Mouse (Mus musculus) kidney, embryonic 14.5 days (tissue): ENCODE measurements around the gene Lcn2. TPM values are rescaled to one million over a fixed set of nuclear protein-coding genes. Genes with fewer than 3 reads are reported as not detected.

Source experiments
- ATAC-seq: fragments of 200-750 bp; cut with Nextera tagmentation; 2 replicates; pipeline ENCODE4 v1.8.0; 2017; ENCODE audit warnings: moderate number of reproducible peaks, mild to moderate bottlenecking, moderate TSS enrichment, moderate library complexity; ENCODE audit not compliant: low FRiP score, low TSS enrichment
- H3K27ac ChIP-seq: fragments of 300-500 bp; sonication (generic); 2 replicates; pipeline ENCODE4 v1.5.1; 2014; ENCODE audit warnings: low read depth, mild to moderate bottlenecking, low read length, moderate library complexity, mixed read lengths
- H3K27me3 ChIP-seq: fragments of 300-500 bp; sonication (generic); 2 replicates; pipeline ENCODE4 v1.6.1; 2014; ENCODE audit warnings: mild to moderate bottlenecking, low read length; ENCODE audit not compliant: control insufficient read depth, insufficient read depth
- H3K36me3 ChIP-seq: fragments of 300-500 bp; sonication (generic); 2 replicates; pipeline ENCODE4 v1.6.1; 2014; ENCODE audit warnings: low read length, mixed read lengths; ENCODE audit not compliant: control insufficient read depth, insufficient read depth
- H3K4me1 ChIP-seq: fragments of 300-500 bp; sonication (generic); 2 replicates; pipeline ENCODE4 v1.6.1; 2014; ENCODE audit warnings: low read length, mixed read lengths; ENCODE audit not compliant: control insufficient read depth, insufficient read depth
- H3K4me2 ChIP-seq: fragments of 300-500 bp; sonication (generic); replicated peaks from 2 replicates; pipeline ENCODE4 v1.6.1; 2014; ENCODE audit warnings: low read depth, mild to moderate bottlenecking, low read length
- H3K4me3 ChIP-seq: fragments of 300-500 bp; sonication (generic); 2 replicates; pipeline ENCODE4 v1.5.1; 2014; ENCODE audit warnings: mild to moderate bottlenecking, low read length
- H3K9ac ChIP-seq: fragments of 300-500 bp; sonication (generic); 2 replicates; pipeline ENCODE4 v1.6.1; 2014; ENCODE audit warnings: low read depth, mild to moderate bottlenecking, low read length, moderate library complexity
- H3K9me3 ChIP-seq: fragments of 300-500 bp; sonication (generic); 2 replicates; pipeline ENCODE4 v1.6.1; 2016; ENCODE audit warnings: low read length; ENCODE audit not compliant: control insufficient read depth
- WGBS: fragments of 180-500 bp; shearing (Covaris S2); extraction: QIAGEN DNeasy Blood & Tissue Kit; methylation state at CpG from one replicate; pipeline ENCODE4 v1.1.7; 2014; 5-methylcytosine and 5-hydroxymethylcytosine counted together
- polyA plus RNA-seq: library from polyadenylated mRNA; unstranded; fragments of >200 nt; fragmentation: Nextera tagmentation; extraction: Ambion mirVana; gene quantifications from 2 replicates; pipeline ENCODE4 v1.2.1, GENCODE M21; 2014

Lcn2 gene
- polyA plus RNA-seq, 1 experiment from 2014 or later: 1.6 TPM

DNA sequence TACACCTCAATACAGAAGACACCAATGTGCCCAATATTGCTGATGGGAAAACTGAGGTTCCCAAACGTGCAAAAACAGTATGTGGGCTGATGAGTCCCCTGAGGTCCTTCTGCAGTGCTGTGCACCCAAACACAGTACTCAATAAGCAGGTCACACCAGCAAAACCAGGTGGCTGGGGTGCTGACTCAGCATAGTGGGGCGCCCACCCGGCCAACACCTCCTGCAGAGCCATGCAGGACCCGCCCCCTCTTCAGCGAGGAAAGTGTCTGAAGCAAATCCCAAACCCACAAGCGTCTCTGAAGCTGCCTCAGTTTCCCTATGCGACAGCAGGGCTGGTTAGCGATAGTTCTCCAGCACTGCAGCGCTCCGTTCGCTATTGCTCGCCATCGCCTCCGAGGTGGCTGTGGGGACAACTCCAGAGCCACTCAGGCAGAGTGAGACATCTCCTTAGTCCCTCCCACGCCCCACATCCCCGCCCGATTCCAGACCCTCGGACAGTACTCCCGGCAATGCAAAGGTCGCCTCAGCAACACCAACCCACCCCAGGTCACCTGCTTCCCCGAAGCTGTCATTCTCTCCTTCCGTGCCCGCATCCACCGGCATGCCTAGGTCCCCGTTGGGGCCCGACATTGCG, 6.8 kb downstream of the Lcn2 start:
- Histone ChIP-seq H3K9me3 (no peaks in the 10 kb centered on the region), H3K9ac (peak overlapping the region; percentile 55), H3K27ac (no peak overlapping the region), H3K27me3 (0 out of 2 replicates have a peak, but pooled peaks cover 4% of the 10 kb centered on the region), H3K4me1 (peaks cover 5% of the 10 kb centered on the region; the same call in 1 of the 2 replicates), H3K36me3 (peaks cover 30% of the 10 kb centered on the region), H3K4me2 (peak overlapping the region; percentile 97), H3K4me3 (peak overlapping the region; percentile 68)
- ATAC-seq: peak; percentile 72
- under 1% methylated on average over 27 of the region's 27 CpGs for WGBS

DNA sequence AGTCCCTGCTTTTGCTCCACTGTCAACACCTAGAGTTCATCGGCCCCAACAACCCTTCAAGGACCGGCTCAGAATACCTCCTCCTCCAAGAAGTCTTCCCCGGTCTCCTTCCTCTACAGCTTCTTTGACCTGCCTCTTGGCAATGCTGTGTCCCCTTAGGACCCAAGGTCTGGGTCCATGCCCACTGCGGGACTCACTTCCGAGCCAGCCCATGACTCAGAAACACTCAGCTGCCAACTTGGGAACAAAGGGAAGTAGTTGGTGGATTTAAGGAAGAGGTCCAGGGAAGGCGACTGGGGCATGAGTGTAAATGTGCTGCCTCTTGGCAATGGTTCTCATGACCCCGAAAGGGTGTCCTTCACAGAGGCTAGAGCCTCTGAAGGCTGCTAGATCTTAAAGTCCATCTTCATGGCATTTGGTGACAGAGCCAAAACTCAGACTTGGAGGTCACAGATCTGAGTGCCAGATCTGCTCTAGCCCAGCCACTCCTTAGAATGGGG, 8.0 kb downstream of the Lcn2 start:
- Histone ChIP-seq H3K36me3 (peaks cover 42% of the 10 kb centered on the region), H3K4me1 (peaks cover 5% of the 10 kb centered on the region; the same call in 1 of the 2 replicates), H3K4me2 (no peak overlapping the region), H3K27me3 (0 out of 2 replicates have a peak, but pooled peaks cover 4% of the 10 kb centered on the region), H3K9me3 (no peaks in the 10 kb centered on the region), H3K9ac (no peak overlapping the region), H3K4me3 (no peak overlapping the region), H3K27ac (no peak overlapping the region)
- WGBS: 88% methylated on average over 7 of the region's 7 CpGs
- no peak for ATAC-seq

DNA sequence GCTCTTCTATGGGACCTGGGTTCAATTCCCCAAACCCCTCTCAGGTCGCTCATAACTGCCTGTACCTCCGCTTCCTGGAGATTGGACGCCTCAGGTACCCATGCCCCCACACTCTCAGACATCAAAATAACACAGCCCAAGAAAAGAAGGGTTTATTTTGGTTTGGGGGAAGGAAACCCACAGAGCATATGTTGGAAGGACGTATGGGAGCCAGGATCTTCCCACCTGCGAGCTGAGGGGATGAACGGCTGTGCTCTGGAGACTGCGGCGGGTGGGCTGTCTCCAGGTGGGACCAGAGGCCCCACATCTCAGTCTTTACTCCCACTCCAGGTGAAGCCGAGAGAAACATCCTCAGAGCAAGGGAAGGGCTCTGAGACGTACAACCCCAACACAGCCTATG, 11.1 kb downstream of the Lcn2 start:
- Histone ChIP-seq H3K9ac (no peak overlapping the region), H3K4me2 (no peak overlapping the region), H3K4me1 (peaks cover 5% of the 10 kb centered on the region; the same call in 1 of the 2 replicates), H3K27ac (no peak overlapping the region), H3K36me3 (peaks cover 62% of the 10 kb centered on the region), H3K9me3 (no peaks in the 10 kb centered on the region), H3K4me3 (no peak overlapping the region), H3K27me3 (no peaks in the 10 kb centered on the region)
- ATAC-seq: no peak
- 95% methylated on average over 10 of the region's 10 CpGs for WGBS

DNA sequence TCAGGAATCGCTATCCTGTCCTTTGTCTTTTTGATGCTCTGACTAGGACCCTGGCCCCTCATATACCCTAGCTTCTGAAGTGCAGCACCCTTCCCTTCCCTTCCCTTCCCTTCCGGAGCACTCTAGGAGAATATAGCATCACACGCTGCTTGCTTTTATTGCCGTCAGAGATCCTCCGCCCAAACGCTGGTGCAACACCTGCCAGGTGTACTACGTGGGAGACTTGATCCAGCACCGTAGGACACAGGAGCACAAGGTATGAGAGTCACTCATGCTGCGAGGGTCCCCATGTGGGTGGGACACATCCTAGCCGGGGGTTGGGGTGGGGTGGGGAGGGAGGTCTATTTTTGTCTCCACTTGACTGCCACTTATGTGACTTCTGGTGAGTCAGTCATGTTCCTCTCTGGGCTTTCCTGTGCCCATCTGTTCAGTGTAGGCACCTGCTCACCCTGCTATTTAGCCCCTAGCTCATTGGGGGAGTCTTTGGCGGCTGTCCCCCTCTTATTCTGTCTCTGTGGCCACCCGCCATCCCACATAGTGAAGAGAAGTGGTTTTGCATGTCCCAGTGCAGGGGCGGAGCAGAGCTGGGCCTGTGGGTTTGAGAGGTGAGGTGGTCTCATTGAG, 12.6 kb downstream of the Lcn2 start:
- no peak overlapping the region for H3K4me2 ChIP-seq
- H3K36me3 ChIP-seq: peaks cover 77% of the 10 kb centered on the region
- no peak overlapping the region for H3K27ac ChIP-seq
- H3K9me3 ChIP-seq: no peaks in the 10 kb centered on the region
- no peaks in the 10 kb centered on the region for H3K4me1 ChIP-seq
- no peak overlapping the region for H3K4me3 ChIP-seq
- no peaks in the 10 kb centered on the region for H3K27me3 ChIP-seq
- no peak overlapping the region for H3K9ac ChIP-seq
- 91% methylated on average over 13 of the region's 13 CpGs for WGBS
- no peak for ATAC-seq

DNA sequence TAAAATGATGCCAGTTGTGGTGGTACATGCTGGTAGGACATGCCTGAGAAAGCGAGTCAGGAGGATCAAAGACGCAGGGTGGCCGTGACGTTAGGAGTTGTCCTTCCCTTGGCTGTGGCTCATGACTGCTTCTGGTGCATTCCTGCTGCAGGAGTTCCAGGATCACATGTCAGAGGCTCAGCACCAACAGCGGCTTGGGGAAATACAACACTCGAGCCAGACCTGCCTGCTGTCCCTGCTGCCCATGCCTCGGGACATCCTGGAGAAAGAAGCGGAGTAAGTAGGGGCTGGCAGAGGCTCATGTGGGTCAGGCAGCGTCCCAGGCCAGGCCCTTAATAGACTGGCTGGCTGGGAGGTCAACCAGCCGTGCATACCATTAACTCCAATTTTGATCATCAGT, 13.9 kb downstream of the Lcn2 start:
- Histone ChIP-seq H3K4me3 (no peak overlapping the region), H3K27ac (no peak overlapping the region), H3K4me1 (no peaks in the 10 kb centered on the region), H3K4me2 (no peak overlapping the region), H3K9ac (no peak overlapping the region), H3K27me3 (no peaks in the 10 kb centered on the region), H3K36me3 (peaks cover 86% of the 10 kb centered on the region), H3K9me3 (no peaks in the 10 kb centered on the region)
- no peak for ATAC-seq
- 78% methylated on average over 10 of the region's 10 CpGs for WGBS

DNA sequence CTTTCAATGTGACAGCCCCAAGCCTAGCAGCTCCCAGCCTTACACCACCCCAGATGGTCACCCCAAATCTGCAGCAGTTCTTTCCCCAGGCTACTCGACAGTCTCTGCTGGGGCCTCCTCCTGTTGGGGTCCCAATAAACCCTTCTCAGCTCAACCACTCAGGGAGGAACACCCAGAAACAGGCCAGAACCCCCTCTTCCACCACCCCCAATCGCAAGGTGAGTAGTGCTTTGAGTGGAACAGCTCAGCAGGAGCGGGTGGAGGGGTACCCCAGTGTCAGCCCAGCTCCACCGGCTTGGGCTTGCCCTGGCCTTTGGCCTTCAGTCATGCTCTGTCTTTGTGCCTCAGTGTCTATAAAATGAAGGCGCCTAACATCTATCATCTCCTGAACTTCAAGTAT, 20.7 kb downstream of the Lcn2 start:
- Histone ChIP-seq H3K36me3 (peaks cover 65% of the 10 kb centered on the region), H3K4me3 (no peak overlapping the region), H3K27me3 (no peaks in the 10 kb centered on the region), H3K4me2 (no peak overlapping the region), H3K9ac (no peak overlapping the region), H3K27ac (no peak overlapping the region), H3K4me1 (peaks cover 7% of the 10 kb centered on the region; the same call in 1 of the 2 replicates), H3K9me3 (no peaks in the 10 kb centered on the region)
- ATAC-seq: no peak
- 91% methylated on average over 5 of the region's 5 CpGs for WGBS

DNA sequence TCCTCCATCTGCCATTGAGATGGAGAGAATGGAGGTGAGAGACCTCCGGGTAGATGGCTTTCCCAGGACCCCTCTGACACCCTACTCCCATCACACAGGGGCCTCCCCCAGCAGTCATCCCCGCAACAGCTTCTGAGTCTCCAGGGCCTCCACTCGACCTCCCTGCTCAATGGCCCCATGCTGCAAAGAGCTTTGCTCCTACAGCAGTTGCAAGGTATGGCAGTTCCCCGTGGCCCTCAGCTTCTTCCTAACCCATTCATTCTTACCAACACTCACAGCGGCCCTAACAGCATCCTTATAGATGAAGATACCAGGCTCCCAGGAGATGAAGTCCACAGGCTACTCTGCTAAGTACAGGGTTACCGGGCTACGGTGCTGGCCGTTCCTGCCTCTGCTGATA, 23.9 kb downstream of the Lcn2 start:
- Histone ChIP-seq H3K9ac (peak overlapping the region; percentile 82; the same call in 1 of the 2 replicates), H3K4me1 (peaks cover 18% of the 10 kb centered on the region; the same call in 1 of the 2 replicates), H3K4me2 (peak overlapping the region; percentile 81), H3K27ac (no peak overlapping the region), H3K4me3 (peak overlapping the region; percentile 83; the same call in 1 of the 2 replicates), H3K27me3 (no peaks in the 10 kb centered on the region), H3K36me3 (peaks cover 34% of the 10 kb centered on the region), H3K9me3 (no peaks in the 10 kb centered on the region)
- WGBS: 78% methylated on average over 8 of the region's 8 CpGs
- no peak for ATAC-seq

DNA sequence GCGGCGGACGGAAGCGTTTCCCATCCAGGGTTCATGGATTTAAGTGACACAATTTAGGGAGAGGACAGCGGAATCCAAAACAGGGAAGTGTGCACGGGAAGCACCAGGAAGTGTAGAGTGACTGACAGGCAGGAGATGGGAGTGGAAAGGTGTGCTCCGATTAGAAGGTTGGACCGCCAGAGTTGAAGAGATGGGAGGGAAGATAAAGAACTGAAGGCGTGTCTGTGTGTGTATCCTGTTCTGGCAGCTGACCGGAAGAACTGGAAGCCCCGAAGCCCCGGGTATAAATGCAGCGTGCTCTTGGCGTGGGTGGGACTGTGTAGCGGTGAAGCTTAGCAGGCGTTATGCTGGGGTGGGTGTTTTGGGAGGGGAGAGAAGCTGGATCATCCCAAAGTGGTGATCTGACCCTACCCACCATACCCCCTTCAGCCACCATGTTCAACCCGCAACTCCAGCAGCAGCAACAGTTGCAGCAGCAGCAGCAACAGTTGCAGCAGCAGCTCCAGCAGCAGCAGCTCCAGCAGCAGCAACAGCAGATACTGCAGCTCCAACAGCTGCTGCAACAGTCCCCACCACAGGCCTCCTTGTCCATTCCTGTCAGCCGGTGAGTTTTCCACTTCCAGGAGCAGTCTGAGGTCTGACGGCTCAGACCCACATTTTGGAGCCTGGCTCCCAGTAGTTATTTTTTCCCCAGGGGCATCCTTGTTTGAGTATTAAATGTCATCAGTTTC, 24.5 kb downstream of the Lcn2 start:
- peak; percentile 51 for ATAC-seq
- H3K27me3 ChIP-seq: no peaks in the 10 kb centered on the region
- H3K4me1 ChIP-seq: peaks cover 18% of the 10 kb centered on the region; the same call in 1 of the 2 replicates
- 9% methylated on average over 19 of the region's 19 CpGs for WGBS
- H3K4me3 ChIP-seq: peak overlapping the region; percentile 83
- H3K9ac ChIP-seq: peak overlapping the region; percentile 82
- peak overlapping the region; percentile 95 for H3K27ac ChIP-seq
- H3K4me2 ChIP-seq: peak overlapping the region; percentile 81
- peaks cover 32% of the 10 kb centered on the region for H3K36me3 ChIP-seq
- no peaks in the 10 kb centered on the region for H3K9me3 ChIP-seq
